Mouse (Mus musculus) B cell, adult 67 days (primary cell): ENCODE data around the gene Gm21244. TPM values are rescaled to one million over a fixed set of nuclear protein-coding genes. Genes with fewer than 3 reads are reported as not detected.

Experiments used
- total RNA-seq, 2 experiments: library from RNA; stranded (reverse); gene quantifications; 4 replicates each; pipeline ENCODE4 v1.2.4; 2023

Gene Gm21244
- total RNA-seq, result not detected

GRCm38 (mm10) chrY:7169193-7169592 lies at the start of gene Gm21244:
Gene Gm21244 (minus strand): TSS chrY:7169293.

Other genes with a start within 250 kb of the Gm21244 start
- not detected for gene Gm28998, start 84.5 kb upstream of the Gm21244 start, total RNA-seq
- gene Gm21788, start 235.7 kb upstream of the Gm21244 start, total RNA-seq, result not detected